Mouse (Mus musculus) heart, embryonic 14.5 days (tissue): ENCODE measurements at regions not wholly inside any gene's neighbourhood (a gene's known extent, or its start where the extent isn't known, plus 50 kb on each side); places are given as distances from the start of the nearest gene placed in this dataset.

Experiments used
- ATAC-seq: fragments of 200-750 bp; cut with Nextera tagmentation; 2 replicates; pipeline ENCODE4 v1.8.0; 2017; ENCODE audit warnings: low read depth, moderate TSS enrichment; ENCODE audit not compliant: insufficient number of reproducible peaks, insufficient read depth, low FRiP score
- H3K27ac ChIP-seq, 2 experiments: fragments of 200-500 bp in 1 of 2; fragments of 300-500 bp in 1 of 2; sonication (generic) in 1 of 2; replicated peaks in 1 of 2; 2 replicates each; pipeline ENCODE4 v1.5.1; 2012 to 2014; ENCODE audit warnings: low read depth in 2 of 2, low read length in 2 of 2, control low read depth in 1 of 2, mild to moderate bottlenecking in 1 of 2, mixed read lengths in 1 of 2; ENCODE audit not compliant: control insufficient read depth in 1 of 2, insufficient read depth in 1 of 2
- H3K27me3 ChIP-seq: fragments of 300-500 bp; sonication (generic); 2 replicates; pipeline ENCODE4 v1.6.1; 2014; ENCODE audit warnings: mild to moderate bottlenecking, low read length, control low read depth; ENCODE audit not compliant: control insufficient read depth, insufficient read depth
- H3K36me3 ChIP-seq: fragments of 300-500 bp; sonication (generic); 2 replicates; pipeline ENCODE4 v1.6.1; 2014; ENCODE audit warnings: mild to moderate bottlenecking, control low read depth, low read length, mixed read lengths; ENCODE audit not compliant: control insufficient read depth, insufficient read depth
- H3K4me1 ChIP-seq, 2 experiments: fragments of 200-500 bp in 1 of 2; fragments of 300-500 bp in 1 of 2; sonication (generic) in 1 of 2; 2 replicates each; pipeline ENCODE4 v1.6.1; 2012 to 2014; ENCODE audit warnings: low read length in 2 of 2, control low read depth in 1 of 2, mixed read lengths in 1 of 2; ENCODE audit not compliant: control insufficient read depth in 2 of 2, insufficient read depth in 2 of 2
- H3K4me2 ChIP-seq: fragments of 300-500 bp; sonication (generic); 2 replicates; pipeline ENCODE4 v1.6.1; 2014; ENCODE audit warnings: mild to moderate bottlenecking, low read length
- H3K4me3 ChIP-seq, 2 experiments: fragments of 200-500 bp in 1 of 2; fragments of 300-500 bp in 1 of 2; sonication (generic) in 1 of 2; 2 replicates each; pipeline ENCODE4 v1.5.1; 2012 to 2014; ENCODE audit warnings: low read length in 2 of 2, mild to moderate bottlenecking in 2 of 2, control low read depth in 1 of 2, low read depth in 1 of 2, moderate library complexity in 1 of 2; ENCODE audit not compliant: control insufficient read depth in 1 of 2, insufficient read depth in 1 of 2
- H3K9ac ChIP-seq: fragments of 300-500 bp; sonication (generic); 2 replicates; pipeline ENCODE4 v1.6.1; 2014; ENCODE audit warnings: mild to moderate bottlenecking, low read length
- H3K9me3 ChIP-seq: fragments of 300-500 bp; sonication (generic); 2 replicates; pipeline ENCODE4 v1.6.1; 2016; ENCODE audit warnings: low read length, control low read depth; ENCODE audit not compliant: control insufficient read depth
- WGBS: fragments of 180-500 bp; shearing (Covaris S2); extraction: QIAGEN DNeasy Blood & Tissue Kit; methylation state at CpG from one replicate; pipeline ENCODE4 v1.1.7; 2014; 5-methylcytosine and 5-hydroxymethylcytosine counted together

GRCm38 (mm10) chr8:77774551-77775335 is 50.5 kb upstream of the Ednra start:
- 85% methylated on average over 8 of the region's 8 CpGs for WGBS
- Histone ChIP-seq H3K4me2 (no peak overlapping the region), H3K4me3 (no peak overlapping the region), H3K27ac (no peak overlapping the region), H3K27me3 (no peaks in the 10 kb centered on the region), H3K9ac (no peak overlapping the region), H3K36me3 (no peaks in the 10 kb centered on the region), H3K4me1 (peaks cover 2 to 9% of the 10 kb centered on the region in 2 experiments), H3K9me3 (no peaks in the 10 kb centered on the region)
- no peak for ATAC-seq

- H3K9me3 ChIP-seq, result no peaks in the 10 kb centered on the region
- H3K9ac ChIP-seq, result no peak overlapping the region
- WGBS, result 85% methylated on average over 3 of the region's 3 CpGs
- H3K27ac ChIP-seq, result no peak overlapping the region
- no peak overlapping the region for H3K4me3 ChIP-seq
- peaks cover 2 to 9% of the 10 kb centered on the region in 2 experiments for H3K4me1 ChIP-seq
- H3K36me3 ChIP-seq, result no peaks in the 10 kb centered on the region
- H3K27me3 ChIP-seq, result no peaks in the 10 kb centered on the region
- H3K4me2 ChIP-seq, result no peak overlapping the region
- ATAC-seq, result no peak
Measured at GRCm38 (mm10) chr8:77775526-77775925, 51.3 kb upstream of the Ednra start.

GRCm38 (mm10) chr8:77777597-77777996 is 53.3 kb upstream of the Ednra start:
- ATAC-seq, result no peak
- Histone ChIP-seq H3K27ac (no peak overlapping the region), H3K27me3 (no peaks in the 10 kb centered on the region), H3K9me3 (no peaks in the 10 kb centered on the region), H3K36me3 (no peaks in the 10 kb centered on the region), H3K4me1 (peaks cover 0 to 5% of the 10 kb centered on the region in 2 experiments; a peak in 2 of 4 replicates), H3K9ac (no peak overlapping the region), H3K4me2 (no peak overlapping the region), H3K4me3 (no peak overlapping the region)
- WGBS, result 57% methylated on average over 5 of the region's 5 CpGs

GRCm38 (mm10) chr8:77785676-77786255 is 61.5 kb upstream of the Ednra start:
- no peak overlapping the region for H3K9ac ChIP-seq
- no peak overlapping the region for H3K27ac ChIP-seq
- no peak overlapping the region for H3K4me2 ChIP-seq
- peaks cover 4% of the 10 kb centered on the region in 2 experiments; a peak in 3 of 4 replicates for H3K4me1 ChIP-seq
- no peaks in the 10 kb centered on the region for H3K9me3 ChIP-seq
- no peak overlapping the region for H3K4me3 ChIP-seq
- no peaks in the 10 kb centered on the region for H3K36me3 ChIP-seq
- WGBS, result 89% methylated on average over 4 of the region's 4 CpGs
- no peaks in the 10 kb centered on the region for H3K27me3 ChIP-seq
- no peak for ATAC-seq

- ATAC-seq, result no peak
Measured at GRCm38 (mm10) chr8:77794911-77795310, 70.6 kb upstream of the Ednra start.

GRCm38 (mm10) chr8:77803147-77803903 is 79.1 kb upstream of the Ednra start:
- Histone ChIP-seq H3K4me1 (peaks cover 5 to 7% of the 10 kb centered on the region in 2 experiments; a peak in 3 of 4 replicates), H3K36me3 (no peaks in the 10 kb centered on the region), H3K4me3 (no peak overlapping the region), H3K27ac (no peak overlapping the region), H3K4me2 (no peak overlapping the region), H3K9me3 (no peaks in the 10 kb centered on the region), H3K9ac (no peak overlapping the region), H3K27me3 (no peaks in the 10 kb centered on the region)
- 71% methylated on average over 9 of the region's 9 CpGs for WGBS
- no peak for ATAC-seq

More at GRCm38 (mm10) chr8:77794911-77795310, 70.6 kb upstream of the Ednra start:
- 64% methylated on average over 1 of the region's 1 CpGs for WGBS
- Histone ChIP-seq H3K4me1 (no peaks in the 10 kb centered on the region), H3K27me3 (no peaks in the 10 kb centered on the region), H3K4me3 (no peak overlapping the region), H3K27ac (no peak overlapping the region), H3K9ac (no peak overlapping the region), H3K36me3 (no peaks in the 10 kb centered on the region), H3K9me3 (no peaks in the 10 kb centered on the region), H3K4me2 (no peak overlapping the region)

- H3K27ac ChIP-seq, result no peak overlapping the region
- no peaks in the 10 kb centered on the region for H3K36me3 ChIP-seq
- H3K27me3 ChIP-seq, result no peaks in the 10 kb centered on the region
- no peaks in the 10 kb centered on the region for H3K9me3 ChIP-seq
- WGBS, result 47% methylated on average over 6 of the region's 6 CpGs
- no peak overlapping the region for H3K4me2 ChIP-seq
- H3K9ac ChIP-seq, result no peak overlapping the region
- no peak overlapping the region for H3K4me3 ChIP-seq
- ATAC-seq, result no peak
- H3K4me1 ChIP-seq, result peaks cover 5 to 7% of the 10 kb centered on the region in 2 experiments; a peak in 3 of 4 replicates
Measured at GRCm38 (mm10) chr8:77804536-77804935, 80.3 kb upstream of the Ednra start.
